Comparison of ENCODE assay signal across 14 mouse cellular contexts in the genomic region with DNA sequence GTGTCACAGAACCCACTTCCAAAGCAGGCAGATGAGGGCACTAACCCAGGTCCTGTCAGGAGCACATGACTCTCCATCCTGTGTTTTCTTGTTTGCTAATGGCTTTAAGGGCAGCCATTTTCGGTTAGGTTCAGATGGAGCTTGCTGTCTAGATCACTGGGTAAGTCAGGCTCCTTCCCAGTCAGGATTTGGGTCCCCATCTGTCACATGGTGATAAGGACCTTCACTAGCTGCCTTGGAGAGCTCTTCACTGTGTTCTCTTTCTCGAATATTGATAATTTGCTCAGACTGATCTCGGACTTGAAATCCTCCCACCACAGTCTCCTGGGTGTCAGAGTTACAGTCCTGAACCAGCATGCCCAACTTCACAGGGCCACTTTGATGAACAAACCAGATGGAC. TPM values are rescaled to one million over a fixed set of nuclear protein-coding genes. Genes with fewer than 3 reads are reported as not detected.
DNase-seq lines count a peak whose midpoint lies in the region; ATAC-seq and TF ChIP-seq lines count a peak whose summit lies in the region.
"Had no signal": no experiment of that assay in that cellular context is flagged by ENCODE, and none has a peak within 500 bp of the region (broad histone marks: within the 10 kb centered on the region; RNA-seq: fewer than 3 reads in every experiment).

No protein-coding gene starts in this region.

- H3K4me3 ChIP-seq in hindbrain, embryonic 10.5 days, result no peak overlapping the region
- no peak overlapping the region for H3K4me3 ChIP-seq in hindbrain, embryonic 16.5 days (ENCODE audit: low read length)
- no peak overlapping the region for H3K4me3 ChIP-seq in midbrain, embryonic 15.5 days
- H3K4me3 ChIP-seq in midbrain, embryonic 11.5 days (ENCODE audit: low read depth, low read length), result no peak overlapping the region
- no peak overlapping the region for H3K4me3 ChIP-seq in liver, embryonic 12.5 days
- no peak overlapping the region for H3K4me3 ChIP-seq in intestine, postnatal 0 days (ENCODE audit: low read depth, low read length)
- H3K4me3 ChIP-seq: forebrain, embryonic 10.5 days had no signal

- no peak for ATAC-seq in hindbrain, embryonic 16.5 days
- no peak for ATAC-seq in midbrain, embryonic 15.5 days (replicated peaks)
- no peak for ATAC-seq in midbrain, embryonic 11.5 days (ENCODE audit: low FRiP score)
- peak; percentile 79 for ATAC-seq in liver, embryonic 12.5 days
- ATAC-seq in intestine, postnatal 0 days, result no peak

- no peak overlapping the region for H3K4me2 ChIP-seq in hindbrain, embryonic 16.5 days (ENCODE audit: low read length)
- H3K4me2 ChIP-seq in midbrain, embryonic 15.5 days, result no peak overlapping the region
- no peak overlapping the region for H3K4me2 ChIP-seq in midbrain, embryonic 11.5 days
- H3K4me2 ChIP-seq in liver, embryonic 12.5 days, result peak overlapping the region; percentile 28
- H3K4me2 ChIP-seq in intestine, postnatal 0 days (replicated peaks; ENCODE audit: low read depth), result no peak overlapping the region

- 0 out of 2 replicates have a peak overlapping the region, but pooled peaks have one; percentile 62 for H3K27ac ChIP-seq in hindbrain, embryonic 10.5 days
- H3K27ac ChIP-seq in hindbrain, embryonic 16.5 days (ENCODE audit: low read depth, low read length), result no peak overlapping the region
- H3K27ac ChIP-seq in midbrain, embryonic 15.5 days, result 0 out of 2 replicates have a peak overlapping the region, but pooled peaks have one; percentile 78
- no peak overlapping the region for H3K27ac ChIP-seq in midbrain, embryonic 11.5 days (ENCODE audit: low read depth, low read length)
- peak overlapping the region; percentile 68 for H3K27ac ChIP-seq in liver, embryonic 12.5 days
- no peak overlapping the region for H3K27ac ChIP-seq in intestine, postnatal 0 days (ENCODE audit: low read depth, low read length)

- H3K27me3 ChIP-seq in hindbrain, embryonic 10.5 days (ENCODE audit: insufficient read depth, poor library complexity, severe bottlenecking), result no peaks in the 10 kb centered on the region
- no peaks in the 10 kb centered on the region for H3K27me3 ChIP-seq in hindbrain, embryonic 16.5 days (replicated peaks; ENCODE audit: control insufficient read depth, insufficient read depth, low read length)
- no peaks in the 10 kb centered on the region for H3K27me3 ChIP-seq in midbrain, embryonic 15.5 days (replicated peaks)
- H3K27me3 ChIP-seq in midbrain, embryonic 11.5 days (ENCODE audit: control insufficient read depth, insufficient read depth, low read length), result no peaks in the 10 kb centered on the region
- H3K27me3 ChIP-seq in liver, embryonic 12.5 days (replicated peaks), result no peaks in the 10 kb centered on the region
- no peaks in the 10 kb centered on the region for H3K27me3 ChIP-seq in intestine, postnatal 0 days (replicated peaks; ENCODE audit: control insufficient read depth, insufficient read depth, low read length)

- no peak for DNase-seq in hindbrain, embryonic 10.5 days (ENCODE audit: low spot score)
- DNase-seq in midbrain, embryonic 11.5 days (ENCODE audit: low spot score, missing footprints), result no peak
- DNase-seq in retina, postnatal 1 day, result no peak
- DNase-seq: adrenal gland, postnatal 14 days; cerebellum, postnatal 25 days; kidney, adult 8-10 months; lung, adult 2 months; right cerebral cortex, postnatal 14 days had no signal

- H3K36me3 ChIP-seq in hindbrain, embryonic 10.5 days, result peaks cover 3% of the 10 kb centered on the region; the same call in 1 of the 2 replicates
- no peaks in the 10 kb centered on the region for H3K36me3 ChIP-seq in hindbrain, embryonic 16.5 days (ENCODE audit: control insufficient read depth, insufficient read depth, low read length)
- H3K36me3 ChIP-seq in midbrain, embryonic 15.5 days (replicated peaks), result no peaks in the 10 kb centered on the region
- no peaks in the 10 kb centered on the region for H3K36me3 ChIP-seq in midbrain, embryonic 11.5 days (ENCODE audit: control insufficient read depth, insufficient read depth, low read length)
- no peaks in the 10 kb centered on the region; the same call in 1 of the 2 replicates for H3K36me3 ChIP-seq in liver, embryonic 12.5 days
- H3K36me3 ChIP-seq in intestine, postnatal 0 days (ENCODE audit: control insufficient read depth, insufficient read depth), result no peaks in the 10 kb centered on the region; the same call in 1 of the 2 replicates
- H3K36me3 ChIP-seq: G1E had no signal

- H3K9ac ChIP-seq in hindbrain, embryonic 16.5 days (ENCODE audit: low read depth, low read length), result no peak overlapping the region
- H3K9ac ChIP-seq in midbrain, embryonic 15.5 days, result no peak overlapping the region
- no peak overlapping the region for H3K9ac ChIP-seq in midbrain, embryonic 11.5 days (ENCODE audit: low read length)
- no peak overlapping the region for H3K9ac ChIP-seq in liver, embryonic 12.5 days
- H3K9ac ChIP-seq in intestine, postnatal 0 days (ENCODE audit: low read depth, low read length), result no peak overlapping the region

- no peak for TF ChIP-seq CTCF in intestine, postnatal 0 days (IDR thresholded peaks at IDR 0.05; ENCODE audit: low read depth)

- 90% methylated on average over 3 of the region's 3 CpGs for WGBS in hindbrain, embryonic 10.5 days
- WGBS in hindbrain, embryonic 16.5 days, result 78% methylated on average over 3 of the region's 3 CpGs
- WGBS in midbrain, embryonic 15.5 days, result 60% methylated on average over 3 of the region's 3 CpGs
- WGBS in midbrain, embryonic 11.5 days, result 74% methylated on average over 3 of the region's 3 CpGs
- 20% methylated on average over 3 of the region's 3 CpGs for WGBS in liver, embryonic 12.5 days (ENCODE audit: insufficient replicate concordance)
- 61% methylated on average over 3 of the region's 3 CpGs for WGBS in intestine, postnatal 0 days

- H3K4me1 ChIP-seq in hindbrain, embryonic 10.5 days (replicated peaks), result peaks cover 99% of the 10 kb centered on the region
- H3K4me1 ChIP-seq in hindbrain, embryonic 16.5 days (ENCODE audit: control insufficient read depth, insufficient read depth, low read depth, low read length), result peaks cover 82% of the 10 kb centered on the region
- H3K4me1 ChIP-seq in midbrain, embryonic 15.5 days, result peaks cover 92% of the 10 kb centered on the region
- H3K4me1 ChIP-seq in midbrain, embryonic 11.5 days (ENCODE audit: control insufficient read depth, insufficient read depth, low read length), result peaks cover 59% of the 10 kb centered on the region
- H3K4me1 ChIP-seq in liver, embryonic 12.5 days, result peaks cover 99% of the 10 kb centered on the region
- H3K4me1 ChIP-seq in intestine, postnatal 0 days (replicated peaks; ENCODE audit: control insufficient read depth, insufficient read depth, low read length), result peaks cover 33% of the 10 kb centered on the region

- H3K9me3 ChIP-seq in hindbrain, embryonic 10.5 days, result no peaks in the 10 kb centered on the region
- H3K9me3 ChIP-seq in hindbrain, embryonic 16.5 days (ENCODE audit: control insufficient read depth, low read length), result no peaks in the 10 kb centered on the region
- H3K9me3 ChIP-seq in midbrain, embryonic 15.5 days, result no peaks in the 10 kb centered on the region
- H3K9me3 ChIP-seq in midbrain, embryonic 11.5 days (ENCODE audit: control insufficient read depth, low read length), result no peaks in the 10 kb centered on the region
- no peaks in the 10 kb centered on the region for H3K9me3 ChIP-seq in liver, embryonic 12.5 days (replicated peaks)
- no peaks in the 10 kb centered on the region for H3K9me3 ChIP-seq in intestine, postnatal 0 days (ENCODE audit: control insufficient read depth)
- H3K9me3 ChIP-seq: forebrain, embryonic 10.5 days had no signal

RNA-seq across cellular contexts. Expression of gene Zmiz1, which starts 35.8 kb away (rescaled TPM):
- polyA plus RNA-seq in hindbrain, embryonic 10.5 days (2016; fragmentation: Nextera tagmentation; extraction: Ambion mirVana), result 44.4 and 60.1 TPM in 2 replicates
- 50.4 and 55.0 TPM in 2 replicates for polyA plus RNA-seq in hindbrain, embryonic 16.5 days (2015; fragmentation: Nextera tagmentation; extraction: Ambion mirVana)
- 77.3 and 78.8 TPM in 2 replicates for polyA plus RNA-seq in midbrain, embryonic 15.5 days (2015; fragmentation: Nextera tagmentation; extraction: Ambion mirVana)
- polyA plus RNA-seq in midbrain, embryonic 11.5 days (2014; fragmentation: Nextera tagmentation; extraction: Ambion mirVana), result 47.7 and 51.5 TPM in 2 replicates
- 9.1 and 10.2 TPM in 2 replicates for polyA plus RNA-seq in liver, embryonic 12.5 days (2016; fragmentation: Nextera tagmentation; extraction: Ambion mirVana)
- polyA plus RNA-seq in intestine, postnatal 0 days (2015; fragmentation: Nextera tagmentation; extraction: Ambion mirVana), result 12.4 and 13.5 TPM in 2 replicates

Comparison
In these comparisons a context has a peak if more than half of its experiments do, and no peak if none do; other contexts are left out.
1. H3K27ac ChIP-seq: peak in hindbrain, embryonic 10.5 days (single experiment), midbrain, embryonic 15.5 days (single experiment) and liver, embryonic 12.5 days (single experiment); none in hindbrain, embryonic 16.5 days (single experiment), midbrain, embryonic 11.5 days (single experiment) and intestine, postnatal 0 days (single experiment).